Mouse (Mus musculus) testis, adult 2 months (tissue): ENCODE data around the gene Npas1. TPM values are rescaled to one million over a fixed set of nuclear protein-coding genes. Genes with fewer than 3 reads are reported as not detected.

ENCODE experiments used
- H3K27ac ChIP-seq: fragments of 200-500 bp; 2 replicates; pipeline ENCODE4 v1.5.1; 2012; ENCODE audit warnings: low read depth, low read length; ENCODE audit not compliant: control insufficient read depth, insufficient read depth
- H3K27me3 ChIP-seq: fragments of 200-500 bp; 2 replicates; pipeline ENCODE4 v1.6.1; 2012; ENCODE audit warnings: mild to moderate bottlenecking, low read length, moderate library complexity; ENCODE audit not compliant: control insufficient read depth, insufficient read depth
- H3K36me3 ChIP-seq: fragments of 200-500 bp; 2 replicates; pipeline ENCODE4 v1.6.1; 2012; ENCODE audit warnings: mild to moderate bottlenecking, low read length; ENCODE audit not compliant: control insufficient read depth, insufficient read depth
- H3K4me1 ChIP-seq: fragments of 200-500 bp; 2 replicates; pipeline ENCODE4 v1.6.1; 2012; ENCODE audit warnings: low read length; ENCODE audit not compliant: control insufficient read depth, insufficient read depth
- H3K4me3 ChIP-seq: fragments of 200-500 bp; 2 replicates; pipeline ENCODE4 v1.5.1; 2012; ENCODE audit warnings: low read depth, mild to moderate bottlenecking, low read length, moderate library complexity, mixed read lengths; ENCODE audit not compliant: control insufficient read depth
- CTCF ChIP-seq: fragments of 200-500 bp; IDR thresholded peaks from 2 replicates; pipeline ENCODE4 v1.5.1; 2012; ENCODE audit warnings: low read depth, mild to moderate bottlenecking, inconsistent platforms, low read length, moderate library complexity; ENCODE audit not compliant: control insufficient read depth, insufficient read depth, insufficient replicate concordance
- POLR2A ChIP-seq: fragments of 200-500 bp; IDR thresholded peaks from 2 replicates; pipeline ENCODE4 v1.6.1; 2012; ENCODE audit warnings: low read depth, mild to moderate bottlenecking, inconsistent platforms, low read length, moderate library complexity; ENCODE audit not compliant: control insufficient read depth
- polyA plus RNA-seq: library from polyadenylated mRNA; depleted of rRNA; stranded (reverse); fragments of >200 nt; gene quantifications from 2 replicates; pipeline ENCODE4 v1.2.3, GENCODE M21; 2012

Gene Npas1
- polyA plus RNA-seq, 1 experiment = 0.72 TPM

- Histone ChIP-seq H3K27me3 (no peaks in the 10 kb centered on the region), H3K27ac (no peak overlapping the region), H3K4me1 (no peaks in the 10 kb centered on the region), H3K4me3 (no peak overlapping the region), H3K36me3 (no peaks in the 10 kb centered on the region; the same call in 1 of the 2 replicates)
- TF ChIP-seq CTCF (no peak), POLR2A (no peak)
Observed at GRCm38 (mm10) chr7:16504573-16505225, 27.2 kb upstream of the Npas1 start.

GRCm38 (mm10) chr7:16501571-16501970 lies 24.0 kb upstream of the Npas1 start:
- TF ChIP-seq CTCF = no peak
- TF ChIP-seq POLR2A = no peak

GRCm38 (mm10) chr7:16499671-16500104 lies 22.2 kb upstream of the Npas1 start:
- Histone ChIP-seq H3K27me3 (no peaks in the 10 kb centered on the region), H3K36me3 (no peaks in the 10 kb centered on the region; the same call in 1 of the 2 replicates), H3K27ac (no peak overlapping the region), H3K4me3 (no peak overlapping the region), H3K4me1 (no peaks in the 10 kb centered on the region)
- TF ChIP-seq CTCF = no peak
- TF ChIP-seq POLR2A = no peak

More at GRCm38 (mm10) chr7:16501571-16501970, 24.0 kb upstream of the Npas1 start:
- Histone ChIP-seq H3K36me3 (no peaks in the 10 kb centered on the region; the same call in 1 of the 2 replicates), H3K27me3 (no peaks in the 10 kb centered on the region), H3K4me3 (no peak overlapping the region), H3K27ac (no peak overlapping the region), H3K4me1 (no peaks in the 10 kb centered on the region)

- H3K4me1 ChIP-seq = peaks cover 3% of the 10 kb centered on the region
- H3K27ac ChIP-seq = no peak overlapping the region
- no peaks in the 10 kb centered on the region; the same call in 1 of the 2 replicates for H3K36me3 ChIP-seq
- TF ChIP-seq POLR2A = no peak
- no peaks in the 10 kb centered on the region for H3K27me3 ChIP-seq
- H3K4me3 ChIP-seq = no peak overlapping the region
Observed at GRCm38 (mm10) chr7:16496260-16496659, 18.7 kb upstream of the Npas1 start.

GRCm38 (mm10) chr7:16493361-16493760 lies 15.8 kb upstream of the Npas1 start:
- no peak overlapping the region for H3K4me3 ChIP-seq

GRCm38 (mm10) chr7:16492211-16492610 lies 14.7 kb upstream of the Npas1 start:
- TF ChIP-seq POLR2A (no peak), CTCF (no peak)
- Histone ChIP-seq H3K4me1 (peaks cover 3% of the 10 kb centered on the region), H3K36me3 (no peaks in the 10 kb centered on the region; the same call in 1 of the 2 replicates), H3K27me3 (no peaks in the 10 kb centered on the region), H3K27ac (no peak overlapping the region), H3K4me3 (no peak overlapping the region)

More at GRCm38 (mm10) chr7:16493361-16493760, 15.8 kb upstream of the Npas1 start:
- TF ChIP-seq POLR2A (no peak), CTCF (no peak)
- Histone ChIP-seq H3K27ac (no peak overlapping the region), H3K4me1 (peaks cover 3% of the 10 kb centered on the region), H3K27me3 (no peaks in the 10 kb centered on the region), H3K36me3 (no peaks in the 10 kb centered on the region; the same call in 1 of the 2 replicates)

GRCm38 (mm10) chr7:16491759-16492158 lies 14.2 kb upstream of the Npas1 start:
- Histone ChIP-seq H3K4me3 (no peak overlapping the region), H3K36me3 (no peaks in the 10 kb centered on the region), H3K27ac (no peak overlapping the region), H3K27me3 (no peaks in the 10 kb centered on the region), H3K4me1 (peaks cover 3% of the 10 kb centered on the region)
- TF ChIP-seq CTCF (peak; percentile 82; the same call in 1 of the 2 replicates), POLR2A (no peak)
